Mouse (Mus musculus) liver, postnatal 0 days (tissue): ENCODE results near the gene Slc7a7. TPM values are rescaled to one million over a fixed set of nuclear protein-coding genes. Genes with fewer than 3 reads are reported as not detected.

Source experiments
- ATAC-seq: fragments of 200-750 bp; cut with Nextera tagmentation; 2 replicates; pipeline ENCODE4 v1.8.0; 2017; ENCODE audit warnings: mild to moderate bottlenecking, moderate library complexity
- DNase-seq: peaks from one replicate; pipeline ENCODE4 v3.0.0-alpha.2; 2016
- H3K27ac ChIP-seq: fragments of 300-500 bp; sonication (generic); 2 replicates; pipeline ENCODE4 v1.5.1; 2014; ENCODE audit warnings: antibody characterized with exemption, moderate library complexity, mild to moderate bottlenecking, low read depth
- H3K27me3 ChIP-seq: fragments of 300-500 bp; sonication (generic); 2 replicates; pipeline ENCODE4 v1.6.1; 2014; ENCODE audit warnings: low read length, control low read depth, mixed read lengths; ENCODE audit not compliant: insufficient read depth
- H3K36me3 ChIP-seq: fragments of 300-500 bp; sonication (generic); replicated peaks from 2 replicates; pipeline ENCODE4 v1.6.1; 2014; ENCODE audit warnings: mild to moderate bottlenecking, control low read depth, low read length, moderate library complexity, mixed read lengths; ENCODE audit not compliant: insufficient read depth
- H3K4me1 ChIP-seq: fragments of 300-500 bp; sonication (generic); 2 replicates; pipeline ENCODE4 v1.6.1; 2014; ENCODE audit warnings: antibody characterized with exemption, mild to moderate bottlenecking, control low read depth; ENCODE audit not compliant: insufficient read depth
- H3K4me2 ChIP-seq: fragments of 300-500 bp; sonication (generic); 2 replicates; pipeline ENCODE4 v1.6.1; 2014; ENCODE audit warnings: low read depth, mild to moderate bottlenecking, low read length, moderate library complexity, mixed read lengths
- H3K4me3 ChIP-seq: fragments of 300-500 bp; sonication (generic); 2 replicates; pipeline ENCODE4 v1.5.1; 2014; ENCODE audit warnings: low read depth, low read length
- H3K9ac ChIP-seq: fragments of 300-500 bp; sonication (generic); replicated peaks from 2 replicates; pipeline ENCODE4 v1.6.1; 2014; ENCODE audit warnings: mild to moderate bottlenecking, moderate library complexity
- H3K9me3 ChIP-seq: fragments of 300-500 bp; sonication (generic); 2 replicates; pipeline ENCODE4 v1.6.1; 2016; ENCODE audit warnings: mild to moderate bottlenecking, control low read depth, low read length, mixed read lengths
- CTCF ChIP-seq: sonication (generic); IDR thresholded peaks from 2 replicates; pipeline ENCODE4 v1.5.1; 2016; ENCODE audit warnings: antibody characterized with exemption, low read depth
- EP300 ChIP-seq: IDR thresholded peaks from 2 replicates; pipeline ENCODE4 v1.6.1; 2016; ENCODE audit warnings: antibody characterized with exemption, low read depth, mild to moderate bottlenecking
- WGBS: fragments of 180-500 bp; shearing (Covaris S2); extraction: QIAGEN DNeasy Blood & Tissue Kit; methylation state at CpG from one replicate; pipeline ENCODE4 v1.1.7; 2014; ENCODE audit not compliant: insufficient replicate concordance; 5-methylcytosine and 5-hydroxymethylcytosine counted together
- polyA plus RNA-seq: library from polyadenylated mRNA; unstranded; fragments of >200 nt; fragmentation: Nextera tagmentation; extraction: Ambion mirVana; gene quantifications from 2 replicates; pipeline ENCODE4 v1.2.1, GENCODE M21; 2015

Slc7a7 gene
- polyA plus RNA-seq, 1 experiment from 2014 or later = 5.1 TPM

DNA sequence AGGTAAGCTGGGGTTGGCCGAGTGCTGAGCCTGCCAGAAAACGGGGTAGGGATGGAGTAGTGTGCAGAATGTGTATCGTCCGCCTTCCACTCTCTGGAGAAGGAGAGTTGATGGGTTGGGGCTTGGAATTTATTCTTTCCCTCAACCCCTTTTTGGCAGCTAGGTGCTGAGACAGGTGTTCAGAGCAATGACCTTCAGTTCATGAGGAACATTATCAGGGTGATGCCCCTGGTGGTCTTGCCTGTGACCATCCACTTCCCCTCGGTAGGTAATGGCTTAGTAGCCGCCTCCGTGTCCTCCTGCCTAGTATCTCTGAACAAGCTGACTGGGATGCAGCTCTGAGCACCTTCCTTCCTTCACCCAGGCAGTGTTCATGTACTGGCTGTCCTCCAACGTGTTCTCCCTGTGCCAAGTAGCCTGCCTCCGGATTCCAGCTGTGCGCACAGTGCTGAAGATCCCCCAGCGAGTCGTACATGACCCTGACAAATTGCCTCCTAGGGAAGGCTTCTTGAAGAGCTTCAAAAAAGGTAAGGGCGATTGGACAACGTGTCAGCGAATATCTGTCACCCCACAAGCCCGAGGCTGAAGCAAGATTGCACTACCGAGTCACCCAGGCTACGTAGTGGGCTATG is 50.0 kb downstream of the Slc7a7 start:
- Histone ChIP-seq H3K27me3 (no peaks in the 10 kb centered on the region), H3K9ac (no peak overlapping the region), H3K4me1 (no peaks in the 10 kb centered on the region; the same call in 1 of the 2 replicates), H3K9me3 (no peaks in the 10 kb centered on the region), H3K4me2 (no peak overlapping the region), H3K36me3 (peaks cover 77% of the 10 kb centered on the region), H3K27ac (no peak overlapping the region), H3K4me3 (no peak overlapping the region)
- ATAC-seq = no peak
- no peak for DNase-seq
- WGBS = 87% methylated on average over 18 of the region's 18 CpGs
- TF ChIP-seq EP300 = no peak
- TF ChIP-seq CTCF = no peak

DNA sequence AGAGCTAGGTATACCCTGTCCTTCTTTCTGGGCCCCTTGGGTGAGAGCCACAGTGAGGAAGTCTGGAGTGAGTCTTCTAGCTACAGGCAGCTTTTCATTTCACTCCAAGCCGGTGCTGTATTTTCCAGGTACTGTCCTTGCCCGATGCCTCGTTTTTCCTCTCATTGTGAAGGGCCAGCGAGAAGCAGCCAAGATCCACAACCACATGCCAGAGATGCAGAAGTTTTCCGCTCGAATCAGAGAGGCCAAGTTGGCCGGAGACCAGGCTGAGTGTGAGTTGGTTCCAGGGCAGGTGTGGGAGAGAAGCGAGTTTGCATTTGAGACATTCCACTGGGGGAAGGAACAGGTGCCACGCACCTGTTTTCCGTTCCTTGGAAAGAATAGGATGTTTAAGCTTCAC is 51.0 kb downstream of the Slc7a7 start:
- ATAC-seq = no peak
- Histone ChIP-seq H3K9ac (no peak overlapping the region), H3K4me1 (peaks cover under 1% of the 10 kb centered on the region; the same call in 1 of the 2 replicates), H3K4me2 (no peak overlapping the region), H3K4me3 (no peak overlapping the region), H3K9me3 (no peaks in the 10 kb centered on the region), H3K27ac (no peak overlapping the region), H3K36me3 (peaks cover 75% of the 10 kb centered on the region), H3K27me3 (no peaks in the 10 kb centered on the region)
- WGBS = 95% methylated on average over 10 of the region's 10 CpGs
- DNase-seq = no peak
- TF ChIP-seq CTCF = no peak
- TF ChIP-seq EP300 = no peak

DNA sequence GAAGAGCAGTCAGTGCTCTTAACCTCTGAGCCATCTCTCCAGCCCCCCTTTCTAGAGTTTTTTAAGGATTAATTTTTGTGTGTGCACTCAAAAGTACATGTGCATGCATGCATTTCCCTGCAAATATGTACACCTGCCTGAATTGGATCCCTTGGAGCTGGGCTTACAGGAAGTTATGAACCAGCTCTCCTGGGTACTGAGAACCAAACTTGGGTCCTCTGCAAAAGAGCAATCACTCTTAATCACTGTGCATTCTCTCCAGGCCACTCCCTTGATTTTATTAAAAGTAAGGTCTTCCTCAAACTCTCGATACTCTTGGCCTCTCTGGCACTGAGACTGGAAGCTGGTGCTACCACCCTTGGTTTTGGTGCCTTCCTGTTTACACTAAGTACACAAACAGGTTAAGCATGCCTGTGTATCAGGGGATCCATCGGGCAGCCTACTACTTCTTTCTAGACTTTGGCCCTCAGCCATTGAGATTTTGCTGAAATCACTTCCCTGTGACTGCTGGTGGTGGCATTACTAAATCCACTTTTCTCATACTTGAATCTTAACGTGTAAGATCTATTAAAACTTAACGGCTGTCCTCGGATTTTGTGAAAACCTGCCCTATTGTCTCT is 52.4 kb downstream of the Slc7a7 start:
- H3K4me3 ChIP-seq = no peak overlapping the region
- 78% methylated on average over 5 of the region's 5 CpGs for WGBS
- no peak overlapping the region for H3K4me2 ChIP-seq
- H3K27me3 ChIP-seq = no peaks in the 10 kb centered on the region
- no peaks in the 10 kb centered on the region for H3K9me3 ChIP-seq
- no peak overlapping the region for H3K27ac ChIP-seq
- DNase-seq (no peak), ATAC-seq (no peak)
- H3K4me1 ChIP-seq = peaks cover 3% of the 10 kb centered on the region; the same call in 1 of the 2 replicates
- no peak overlapping the region for H3K9ac ChIP-seq
- TF ChIP-seq EP300 (no peak), CTCF (no peak)
- peaks cover 65% of the 10 kb centered on the region for H3K36me3 ChIP-seq

DNA sequence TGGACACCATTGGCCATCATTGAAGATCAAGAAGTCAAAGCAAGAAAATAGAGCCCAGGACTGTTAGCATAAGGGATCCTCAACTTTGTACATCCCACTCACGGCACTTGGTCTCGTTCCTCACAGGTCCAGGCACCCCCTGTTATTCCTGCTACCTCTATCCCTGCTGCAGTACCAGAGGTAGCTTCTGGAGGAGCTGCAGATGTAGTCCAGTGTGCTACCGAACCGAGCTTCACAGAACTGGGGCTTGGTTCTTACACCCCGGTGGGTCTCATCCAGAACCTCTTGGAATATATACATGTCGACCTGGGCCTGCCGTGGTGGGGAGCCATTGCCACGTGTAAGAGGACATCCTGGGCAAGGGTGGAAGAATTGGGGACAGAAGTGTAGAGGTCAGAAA is 54.4 kb downstream of the Slc7a7 start:
- no peak overlapping the region for H3K4me3 ChIP-seq
- H3K9me3 ChIP-seq = no peaks in the 10 kb centered on the region
- no peak overlapping the region for H3K27ac ChIP-seq
- TF ChIP-seq EP300 (no peak), CTCF (no peak)
- no peaks in the 10 kb centered on the region for H3K27me3 ChIP-seq
- no peak for ATAC-seq
- H3K9ac ChIP-seq = no peak overlapping the region
- DNase-seq = no peak
- peaks cover 3% of the 10 kb centered on the region; the same call in 1 of the 2 replicates for H3K4me1 ChIP-seq
- WGBS = 88% methylated on average over 8 of the region's 8 CpGs
- H3K36me3 ChIP-seq = peaks cover 45% of the 10 kb centered on the region
- no peak overlapping the region for H3K4me2 ChIP-seq

DNA sequence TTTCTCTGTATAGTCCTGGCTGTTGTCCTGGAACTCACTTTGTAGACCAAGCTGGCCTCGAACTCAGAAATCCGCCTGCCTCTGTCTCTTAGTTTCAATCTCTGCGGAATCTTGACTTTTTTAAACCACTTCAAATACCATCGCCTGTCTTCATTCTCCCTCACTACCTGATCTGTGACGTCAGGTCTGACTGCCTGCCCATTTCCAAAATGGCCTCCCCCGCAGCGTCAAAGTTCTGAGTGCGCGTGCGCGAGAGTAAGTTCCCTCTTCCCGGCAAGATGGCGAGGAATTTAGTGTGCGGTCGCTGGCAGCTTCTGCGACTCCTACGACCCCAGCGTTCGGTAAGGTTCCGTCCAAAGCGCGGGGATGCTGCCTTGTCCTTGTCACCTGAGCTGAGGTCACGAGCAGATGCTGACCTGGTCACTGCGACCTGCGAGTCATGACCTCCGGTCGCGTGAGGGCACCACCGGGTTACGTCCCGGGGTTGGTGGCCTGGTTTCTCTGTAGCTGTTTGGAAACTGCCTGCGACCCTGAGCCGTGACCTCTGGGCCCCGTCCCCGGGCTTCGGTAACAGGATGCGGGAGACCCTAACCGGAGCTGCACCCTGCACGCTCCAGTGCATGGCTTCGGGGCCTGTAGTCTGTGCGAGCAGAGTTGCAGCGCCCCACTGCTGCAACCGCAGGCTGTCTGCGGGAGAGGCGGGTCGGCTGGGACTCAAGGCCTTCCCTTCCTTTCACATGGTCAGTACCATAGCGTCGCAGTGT is 56.8 kb downstream of the Slc7a7 start, which contains the start of gene Oxa1l:
TSS of gene Oxa1l (plus strand) at position 258 of the 764 bp plus-strand sequence.
- peak within 1 kb of the TSS; percentile 73 for H3K27ac ChIP-seq
- H3K4me3 ChIP-seq = peak within 1 kb of the TSS; percentile 74
- H3K27me3 ChIP-seq = no peaks in the 10 kb centered on the region
- ATAC-seq = peak; percentile 90
- under 1% methylated on average over 48 of the region's 48 CpGs for WGBS
- TF ChIP-seq EP300 (no peak), CTCF (peak; percentile 29)
- H3K9ac ChIP-seq = peak within 1 kb of the TSS; percentile 81
- H3K4me1 ChIP-seq = peaks cover 3% of the 10 kb centered on the region; the same call in 1 of the 2 replicates
- H3K9me3 ChIP-seq = no peaks in the 10 kb centered on the region
- H3K36me3 ChIP-seq = peaks cover 26% of the 10 kb centered on the region; the same call in 1 of the 2 replicates
- DNase-seq = peak; percentile 96
- H3K4me2 ChIP-seq = peak within 1 kb of the TSS; percentile 77

DNA sequence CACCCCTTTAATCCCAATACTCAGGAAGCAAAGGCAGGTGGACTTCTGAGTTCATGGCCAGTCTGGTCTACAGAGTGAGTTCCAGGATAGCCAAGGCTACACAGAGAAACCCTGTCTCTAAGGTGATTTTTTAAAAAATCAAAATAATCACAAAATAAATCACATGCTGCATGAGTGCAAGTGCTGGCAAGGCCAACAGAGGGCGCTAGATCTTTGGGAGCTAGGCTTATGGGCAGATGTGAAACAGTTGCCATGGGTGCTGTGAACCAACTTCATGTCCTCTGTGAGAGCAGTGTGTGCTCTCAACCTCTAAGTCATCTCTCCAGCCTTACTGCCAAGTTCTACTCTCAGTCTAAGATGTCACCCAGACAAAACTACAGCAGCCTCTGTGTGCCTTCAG is 63.2 kb downstream of the Slc7a7 start:
- Histone ChIP-seq H3K4me3 (no peak overlapping the region), H3K4me2 (no peak overlapping the region), H3K36me3 (no peaks in the 10 kb centered on the region), H3K9me3 (no peaks in the 10 kb centered on the region), H3K27me3 (no peaks in the 10 kb centered on the region), H3K27ac (no peak overlapping the region), H3K9ac (no peak overlapping the region), H3K4me1 (no peaks in the 10 kb centered on the region)
- TF ChIP-seq CTCF (peak; percentile 44), EP300 (no peak)
- no peak for DNase-seq
- 31% methylated on average over 1 of the region's 1 CpGs for whole genome bisulfite sequencing
- no peak for ATAC-seq
